Mouse (Mus musculus): ENCODE measurements around the gene Cdrt4.

DNA sequence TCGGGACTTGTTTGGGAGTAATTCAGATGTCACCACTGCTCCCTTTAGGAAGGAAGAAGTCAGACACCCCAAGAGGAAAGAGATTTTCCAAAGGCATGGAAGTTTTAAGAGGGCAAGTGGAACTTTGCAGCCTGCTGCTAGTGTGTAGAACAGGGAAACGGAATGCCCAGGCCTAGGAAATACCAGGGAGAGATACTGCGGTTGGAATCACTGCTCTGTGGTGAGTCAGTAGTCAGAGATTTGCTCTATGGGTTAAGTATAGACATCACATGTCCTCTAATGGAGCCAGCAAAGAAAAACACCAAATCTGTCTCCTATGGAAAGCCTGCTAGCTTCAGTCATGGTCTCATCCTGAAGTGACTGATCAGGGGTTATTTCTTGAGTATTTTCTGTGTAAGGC is 10.8 kb upstream of the Cdrt4 start:
- TF ChIP-seq CTCF (conservative IDR thresholded peaks at IDR 0.05 in 1 of 2, IDR thresholded peaks at IDR 0.05 in 1 of 2; ENCODE audit: low read depth in 2 of 2, low read length in 2 of 2) (no peak), POLR2A (IDR thresholded peaks at IDR 0.05; ENCODE audit: low read depth, low read length) (no peak), HCFC1 (IDR thresholded peaks at IDR 0.05; ENCODE audit: low read depth, low read length) (no peak), ZNF384 (IDR thresholded peaks at IDR 0.05; ENCODE audit: low read depth, low read length) (no peak), POLR2AphosphoS2 (IDR thresholded peaks at IDR 0.05; ENCODE audit: low read depth, low read length) (no peak), IRF4 (IDR thresholded peaks at IDR 0.05; ENCODE audit: low read depth, low read length) (no peak), JUN (IDR thresholded peaks at IDR 0.05; ENCODE audit: insufficient read depth, low read depth, low read length) (no peak), EP300 (IDR thresholded peaks at IDR 0.05; ENCODE audit: low read length) (no peak), SIN3A (IDR thresholded peaks at IDR 0.05; ENCODE audit: low read length) (no peak), GABPA (IDR thresholded peaks at IDR 0.05; ENCODE audit: insufficient replicate concordance, low read depth, low read length) (no peak), ELF1 (IDR thresholded peaks at IDR 0.05; ENCODE audit: low read depth, low read length) (no peak)

Data from CH12.LX (cell line).